Mouse (Mus musculus) right cerebral cortex, adult 18-20 months (tissue): ENCODE results near the gene Pbld1.
A peak's percentile ranks its signal among the peaks of the same experiment; 100 is the strongest.

Source experiments
- DNase-seq: peaks from one replicate; pipeline ENCODE4 v3.0.0; 2022; ENCODE audit warnings: mixed read lengths

The Pbld1 gene

DNA sequence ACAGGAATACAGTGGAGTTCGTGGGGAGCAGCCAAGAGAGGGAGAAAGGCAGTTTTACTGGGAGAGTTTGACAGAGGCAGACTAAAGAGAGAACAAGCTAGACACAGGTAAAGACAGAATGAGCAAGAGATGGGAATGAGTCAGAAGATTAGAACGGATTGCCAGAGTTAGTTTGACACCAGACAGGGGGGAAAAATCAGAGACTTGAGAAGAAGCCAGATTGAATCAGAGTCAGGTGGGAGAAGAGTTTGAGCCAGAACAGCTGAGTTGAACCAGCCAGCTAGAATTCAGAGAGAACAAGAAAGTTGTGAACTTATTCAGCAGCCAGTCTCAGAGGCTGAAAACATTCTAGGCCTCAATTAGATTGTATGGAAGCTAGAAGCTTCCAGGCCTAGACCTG is at the start of gene Pbld1:
Pbld1 (plus strand) TSS at position 301 of the 400 bp plus-strand sequence.
- no peak for DNase-seq

- no peak for DNase-seq
Observed at GRCm38 (mm10) chr10:63010268-63010667, 49.7 kb upstream of the Pbld1 start.

DNA sequence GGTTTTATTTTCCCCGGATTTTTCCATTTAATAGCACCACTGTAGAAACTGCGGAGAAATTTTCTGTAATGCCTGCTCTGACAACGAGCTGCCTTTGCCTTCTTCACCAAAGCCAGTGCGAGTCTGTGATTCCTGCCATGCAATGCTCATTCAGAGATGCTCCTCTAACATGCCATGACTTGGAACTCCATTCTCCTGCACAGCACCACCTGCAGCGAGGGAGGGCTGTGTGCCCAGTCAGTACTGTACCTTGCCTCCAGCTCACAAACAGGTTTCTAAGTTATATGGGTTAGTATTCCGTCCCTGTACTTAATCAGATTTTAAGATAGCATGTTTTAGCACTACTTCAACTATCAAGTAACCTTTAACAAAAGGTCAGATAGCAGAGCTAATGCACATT is 48.4 kb upstream of the Pbld1 start:
- no peak for DNase-seq

GRCm38 (mm10) chr10:63013476-63013875 is 46.5 kb upstream of the Pbld1 start:
- DNase-seq = no peak

- DNase-seq = no peak
Observed at GRCm38 (mm10) chr10:63014168-63014567, 45.8 kb upstream of the Pbld1 start.

DNA sequence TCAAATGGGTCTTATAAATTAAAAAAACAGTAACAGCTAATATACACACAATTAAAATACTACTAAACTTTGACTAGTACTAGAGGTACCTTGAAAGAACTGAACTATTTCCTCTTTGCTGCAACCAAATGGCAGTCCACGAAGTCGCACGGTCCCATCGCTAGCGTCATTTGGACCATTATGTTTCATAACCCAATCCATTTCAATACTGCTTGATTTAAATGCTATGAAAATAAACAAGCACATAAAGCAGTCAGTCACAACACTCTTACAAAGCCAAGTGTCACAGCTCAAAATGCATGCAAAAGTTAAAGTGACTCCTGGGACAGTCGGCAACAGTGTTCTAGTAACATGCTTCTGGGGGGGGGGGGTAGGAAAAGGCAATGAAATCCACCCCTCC is 40.7 kb upstream of the Pbld1 start:
- no peak for DNase-seq

DNA sequence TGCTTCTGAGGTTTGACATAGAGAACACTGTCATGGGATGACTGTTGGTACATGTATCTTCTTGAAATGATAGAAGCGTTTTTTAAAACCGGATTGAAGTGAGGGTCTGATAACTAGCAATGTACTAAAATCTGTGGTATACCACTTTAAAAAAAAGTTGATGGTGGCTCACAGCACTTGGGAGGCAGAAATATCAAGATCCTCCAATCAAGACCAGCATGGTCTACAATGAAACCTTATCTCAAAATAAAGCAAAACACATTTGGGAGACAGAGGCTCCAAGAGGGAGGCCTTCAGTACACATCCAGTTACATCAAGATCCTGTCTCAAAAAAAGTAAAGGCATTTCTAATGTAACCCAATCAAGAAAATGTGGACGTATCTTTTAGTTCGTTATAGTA is 38.3 kb upstream of the Pbld1 start:
- no peak for DNase-seq

DNA sequence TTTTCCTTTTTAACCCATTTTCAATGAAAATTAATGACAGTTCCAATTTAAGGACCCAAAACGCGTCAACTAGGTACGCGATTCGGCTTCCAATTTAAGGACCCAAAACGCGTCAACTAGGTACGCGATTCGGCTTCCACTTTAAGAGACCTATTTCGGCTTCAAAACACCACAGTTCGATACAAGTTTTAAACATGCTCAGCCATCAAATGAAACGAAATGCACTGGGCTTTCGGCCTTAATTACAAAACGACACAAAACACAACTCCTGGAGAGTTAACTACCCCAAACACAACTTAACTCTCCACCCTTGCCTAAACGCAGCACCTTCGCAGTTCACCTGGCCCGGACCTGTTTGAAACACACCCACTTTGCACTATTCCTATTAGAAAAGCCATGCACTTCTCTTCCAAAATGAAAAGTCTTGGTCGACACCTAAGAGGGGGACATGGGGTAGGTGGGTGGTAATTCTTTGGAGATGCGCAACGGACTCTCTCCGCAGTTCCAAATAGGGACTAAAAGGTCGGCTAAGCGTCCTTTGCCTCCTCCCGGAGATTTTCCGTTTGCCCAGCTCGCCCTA is 37.3 kb upstream of the Pbld1 start:
- DNase-seq = no peak

- peak; percentile 59 for DNase-seq
Observed at GRCm38 (mm10) chr10:63023121-63023748, 36.7 kb upstream of the Pbld1 start.

DNA sequence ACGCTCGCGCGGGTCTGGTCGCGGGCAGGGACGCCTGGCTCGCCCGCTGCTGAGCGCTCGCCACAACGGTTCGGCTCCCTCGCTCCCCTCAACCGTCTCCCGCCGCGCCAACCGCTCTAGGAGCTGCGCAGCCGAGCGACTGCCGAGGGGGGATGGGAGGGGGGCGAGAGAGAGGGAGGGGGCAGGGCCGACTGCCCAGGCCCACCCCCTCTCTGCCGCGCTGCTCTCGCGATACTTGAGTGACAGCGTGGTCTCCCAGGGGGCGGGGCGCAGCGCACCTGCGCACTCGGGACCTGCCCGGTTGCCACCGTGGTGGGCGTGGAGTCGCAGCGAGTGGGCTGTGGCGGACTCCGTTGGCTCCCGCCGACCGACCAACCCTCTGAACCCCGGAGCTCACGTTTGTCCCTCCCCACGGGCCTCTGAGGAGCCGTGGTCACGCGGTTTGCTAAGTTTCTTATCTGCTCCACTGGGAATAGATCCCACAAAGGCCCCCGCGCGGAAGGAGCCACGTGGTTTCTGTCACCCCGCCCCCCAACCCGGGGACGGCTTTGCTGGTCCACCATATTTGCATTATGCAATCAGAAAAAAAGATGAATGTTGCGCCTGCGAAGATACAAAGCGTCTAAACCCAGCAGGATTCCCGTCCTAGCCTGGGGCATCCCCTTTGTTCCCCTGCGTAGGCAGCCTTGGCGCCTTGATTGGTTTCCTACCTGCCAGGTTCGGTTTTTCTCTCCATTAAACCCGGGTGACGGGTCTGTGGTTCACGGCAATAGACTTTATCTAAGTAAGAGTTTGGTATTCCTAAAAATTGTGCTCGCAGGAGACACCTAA is 36.0 kb upstream of the Pbld1 start, which contains the start of the genes Hnrnph3 and Pbld2:
Hnrnph3 (minus strand) TSS at position 469 of the 831 bp plus-strand sequence.
Pbld2 (plus strand) TSS at position 567 of the 831 bp plus-strand sequence.
- peak; percentile 99 for DNase-seq

DNA sequence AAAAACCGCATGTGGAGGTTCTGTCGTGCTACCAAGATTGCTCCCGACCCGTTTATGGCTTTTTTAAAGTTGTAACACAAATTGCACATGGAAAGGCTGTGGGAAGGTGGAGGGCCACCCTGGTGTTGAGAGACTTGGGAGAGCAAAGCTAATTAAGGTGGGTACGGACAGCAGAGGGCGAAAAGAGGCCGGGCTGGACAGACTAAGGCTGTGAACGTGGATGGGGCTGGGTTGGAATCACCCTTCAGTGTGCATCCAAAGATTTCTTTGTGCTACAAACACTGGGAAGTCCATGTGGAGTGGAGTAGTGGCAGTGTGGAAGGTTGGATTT is 35.4 kb upstream of the Pbld1 start:
- DNase-seq = peak; percentile 61

DNA sequence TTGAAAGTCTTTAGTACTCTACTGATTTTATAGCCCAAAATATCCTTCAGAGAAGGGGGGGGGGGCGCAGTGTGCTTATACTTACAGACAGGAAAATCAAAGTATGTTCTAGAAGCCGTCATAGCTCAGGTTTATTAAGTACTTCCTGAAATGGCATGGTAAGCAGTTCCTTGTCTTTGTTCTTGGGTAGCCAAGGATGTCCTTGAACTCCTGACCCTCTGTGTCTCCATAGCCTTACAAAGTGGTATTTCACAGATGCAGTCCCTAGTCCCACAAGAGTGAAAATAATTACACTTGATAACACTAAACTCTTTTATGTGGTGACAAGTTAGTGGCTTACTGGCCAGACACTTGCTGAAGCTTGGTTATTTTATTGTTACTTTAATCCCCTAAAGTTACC is 34.9 kb upstream of the Pbld1 start:
- no peak for DNase-seq

DNA sequence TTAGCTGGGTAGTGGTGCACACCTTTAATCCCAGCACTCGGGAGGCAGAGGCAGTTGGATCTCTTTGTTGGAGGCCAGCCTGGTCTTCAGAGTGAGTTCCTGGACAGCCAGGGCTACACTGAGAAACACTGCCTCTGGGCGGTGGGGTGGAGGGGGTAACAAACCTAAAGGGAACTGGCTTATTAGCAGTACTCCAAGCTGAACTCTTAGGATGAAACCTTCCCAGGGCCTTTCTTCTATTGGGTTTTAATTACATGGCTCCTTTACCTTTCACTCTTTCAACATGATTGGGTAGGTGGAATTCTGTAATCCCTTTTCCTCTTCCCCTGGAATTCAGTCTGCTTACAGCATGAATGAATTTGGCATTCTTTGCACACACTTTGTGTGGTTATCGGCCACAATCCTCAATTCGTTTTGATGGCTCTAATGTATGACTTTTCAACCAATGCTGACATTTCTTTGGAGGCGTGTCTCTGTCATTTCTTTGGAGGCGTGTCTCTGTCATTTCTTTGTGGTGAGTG is 34.4 kb upstream of the Pbld1 start:
- no peak for DNase-seq

DNA sequence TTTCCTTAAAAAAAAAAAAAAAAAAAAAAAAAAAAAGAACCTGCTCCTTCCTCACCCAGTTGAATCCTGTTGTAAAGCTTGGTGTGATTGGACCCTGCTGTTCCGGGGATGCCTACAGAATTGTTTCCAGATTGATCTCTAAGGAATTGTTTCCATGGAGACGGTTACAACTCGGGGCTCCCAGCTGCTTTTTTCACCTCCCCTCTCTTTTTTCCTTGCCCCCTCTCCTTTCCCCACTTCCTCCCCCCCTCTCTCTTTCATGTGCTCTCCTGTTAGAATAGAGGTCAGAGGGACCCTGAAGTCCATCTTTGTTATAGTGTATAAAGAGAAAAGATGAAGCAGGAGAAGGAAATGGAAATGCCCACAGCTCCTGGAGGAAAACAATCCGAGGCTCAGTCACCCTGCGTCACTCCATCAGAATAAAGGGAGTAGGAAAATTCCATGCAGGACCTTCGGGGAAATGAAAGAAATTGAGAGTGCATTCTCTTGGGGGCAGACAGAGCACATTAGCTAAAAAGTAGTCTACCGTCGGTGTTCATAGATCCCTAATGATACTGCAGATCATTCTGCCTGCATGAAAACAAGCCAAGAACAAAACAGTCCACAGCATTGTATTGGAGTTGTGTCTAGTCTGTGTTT is 33.7 kb upstream of the Pbld1 start:
- DNase-seq = no peak

- no peak for DNase-seq
Observed at GRCm38 (mm10) chr10:63026795-63027160, 33.2 kb upstream of the Pbld1 start.

GRCm38 (mm10) chr10:63027376-63028161 is 32.4 kb upstream of the Pbld1 start:
- DNase-seq = no peak

DNA sequence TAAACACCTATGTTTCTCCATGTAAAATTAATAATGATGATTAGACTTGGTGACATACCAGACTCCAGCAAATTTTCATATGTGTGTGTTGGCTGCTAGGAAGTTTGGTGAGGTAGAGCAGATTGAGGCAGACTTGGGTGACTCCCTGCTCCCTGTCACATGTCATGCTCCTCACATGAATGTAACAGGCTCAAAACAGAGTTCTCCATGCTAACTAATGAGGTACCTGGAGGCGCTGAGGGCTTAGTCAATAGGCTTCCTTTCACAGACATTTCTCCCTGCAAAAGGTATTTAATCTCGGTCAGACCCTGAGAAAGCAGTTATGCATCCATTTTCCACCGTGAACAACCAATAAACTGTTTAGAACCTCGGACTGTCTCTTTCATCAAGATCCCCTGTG is 31.6 kb upstream of the Pbld1 start:
- DNase-seq = no peak

DNA sequence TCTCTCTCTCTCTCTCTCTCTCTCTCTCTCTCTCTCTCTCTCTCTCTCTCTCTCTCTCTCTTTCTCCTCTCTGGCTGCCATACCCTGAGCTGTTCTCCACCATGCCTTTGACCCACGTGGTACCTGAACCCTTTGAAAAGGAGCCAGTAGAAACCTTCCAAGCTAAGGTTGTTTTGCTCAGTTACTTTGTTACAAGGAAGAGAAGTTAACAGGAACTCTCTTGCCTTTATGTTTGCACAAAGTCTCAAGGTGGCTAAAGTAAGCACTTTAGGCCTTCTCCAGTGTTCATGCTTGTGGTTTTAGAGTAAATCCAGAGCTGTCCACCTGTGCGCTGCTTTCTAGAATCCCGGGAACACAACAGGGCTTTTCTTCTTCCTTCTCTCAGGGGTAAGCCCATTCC is 27.7 kb upstream of the Pbld1 start:
- no peak for DNase-seq

- no peak for DNase-seq
Observed at GRCm38 (mm10) chr10:63032956-63033355, 27.0 kb upstream of the Pbld1 start.

DNA sequence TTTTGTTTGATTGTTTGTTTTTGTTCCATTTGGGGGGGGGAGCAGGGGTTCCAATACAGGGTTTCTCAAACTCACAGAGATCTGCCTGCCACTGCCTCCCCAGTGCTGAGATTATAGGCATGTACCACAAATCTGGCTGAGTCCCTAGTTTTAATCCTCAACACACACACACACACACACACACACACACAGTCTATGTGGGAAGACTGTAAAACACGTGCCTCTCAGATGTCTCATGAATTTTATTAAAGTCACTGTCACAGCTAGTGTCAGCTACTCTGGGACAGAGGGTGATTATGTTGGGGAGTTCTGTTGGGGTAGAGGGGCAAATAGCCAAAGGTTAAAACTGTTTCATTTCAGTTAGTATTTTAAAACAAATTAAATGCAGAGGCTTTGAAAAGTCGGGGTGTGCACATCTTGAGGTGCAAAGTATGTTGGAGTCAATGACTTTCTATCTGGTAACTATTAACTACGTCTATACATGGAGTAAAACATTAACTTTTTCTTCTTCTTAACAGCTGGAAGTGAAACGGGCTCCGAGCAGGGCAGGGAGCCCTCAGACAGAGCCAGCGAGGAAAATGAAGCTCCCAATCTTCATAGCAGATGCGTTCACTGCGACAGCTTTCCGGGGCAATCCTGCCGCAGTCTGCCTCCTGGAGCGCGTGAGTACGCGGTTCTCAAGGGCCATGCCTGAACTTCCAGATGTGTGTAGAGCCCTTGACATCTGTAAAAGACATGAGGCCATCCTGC is 21.2 kb upstream of the Pbld1 start:
- no peak for DNase-seq

DNA sequence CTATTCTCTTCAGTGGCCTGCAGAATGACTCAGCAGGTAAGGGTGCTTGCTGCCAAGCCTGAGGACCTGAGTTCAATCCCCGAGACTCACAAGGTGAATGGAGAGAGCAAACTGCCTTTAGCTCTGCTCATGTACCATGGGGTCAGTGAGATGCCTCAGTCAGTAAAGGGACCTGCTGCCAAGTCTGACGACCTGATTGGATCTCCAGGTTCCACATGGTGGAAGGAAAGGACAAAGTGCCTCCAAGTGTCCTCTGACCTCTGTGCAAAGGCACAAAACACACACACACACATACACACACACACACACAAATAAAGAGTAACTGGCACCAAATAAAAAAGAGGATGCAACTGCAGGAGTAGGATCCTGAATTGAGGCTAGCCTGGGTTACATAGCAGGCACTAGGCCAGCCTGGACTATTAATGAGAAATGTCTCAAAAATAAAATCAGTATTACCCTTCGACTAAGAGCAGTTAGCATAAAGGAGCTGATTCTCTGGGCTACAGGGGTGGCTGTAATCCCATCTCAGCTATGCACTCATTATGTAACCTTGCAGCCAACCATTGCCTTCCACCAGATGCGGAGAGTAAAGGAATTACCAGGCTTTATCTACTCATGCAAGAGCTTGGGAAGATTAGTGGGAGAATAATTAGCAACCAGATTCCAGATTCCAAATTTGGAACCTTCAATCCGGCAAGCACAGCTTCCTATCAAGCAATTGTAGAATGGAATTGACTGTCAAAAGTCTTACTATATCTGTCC is 19.9 kb upstream of the Pbld1 start:
- no peak for DNase-seq
